Comparison of ENCODE assay signal across 9 mouse cellular contexts in genomic region chr8:95352871-95353866, GRCm38 (mm10). TPM values are rescaled to one million over a fixed set of nuclear protein-coding genes. Genes with fewer than 3 reads are reported as not detected.
DNase-seq lines count a peak whose midpoint lies in the region; ATAC-seq and TF ChIP-seq lines count a peak whose summit lies in the region.
"Had no signal": no experiment of that assay in that cellular context is flagged by ENCODE, and none has a peak within 500 bp of the region (broad histone marks: within the 10 kb centered on the region; RNA-seq: fewer than 3 reads in every experiment).

No protein-coding gene starts in this region.

- no peak for DNase-seq in spleen, adult 2 months (ENCODE audit: low read depth in 1 of 2, low spot score in 2 of 2)
- DNase-seq in spleen, postnatal 14 days (ENCODE audit: low spot score in 2 of 2) = no peak
- peak; percentile 14 for DNase-seq in cerebellum, adult 9-10 months
- peak; percentile 61 for DNase-seq in gastrocnemius, postnatal 10 days
- DNase-seq in retina, postnatal 7 days (ENCODE audit: low read depth, low spot score) = peak; percentile 62
- no peak for DNase-seq in thymus, postnatal 25 days

- H3K4me3 ChIP-seq in spleen, adult 2 months (ENCODE audit: extremely low read depth, insufficient read depth, insufficient read length) = peak overlapping the region; percentile 35; the same call in 1 of the 2 replicates
- peak overlapping the region; percentile 84 for H3K4me3 ChIP-seq in intestine, embryonic 16.5 days (ENCODE audit: low read length)
- H3K4me3 ChIP-seq in lung, embryonic 16.5 days (ENCODE audit: low read length) = peak overlapping the region; percentile 87

- H3K9me3 ChIP-seq in intestine, embryonic 16.5 days (ENCODE audit: control insufficient read depth, low read length) = no peaks in the 10 kb centered on the region
- no peaks in the 10 kb centered on the region for H3K9me3 ChIP-seq in lung, embryonic 16.5 days (ENCODE audit: control insufficient read depth, low read length)

- peak; percentile 67 for ATAC-seq in intestine, embryonic 16.5 days
- peak; percentile 38 for ATAC-seq in lung, embryonic 16.5 days (ENCODE audit: low read depth)

- TF ChIP-seq CTCF in spleen, adult 2 months (IDR thresholded peaks at IDR 0.05; ENCODE audit: extremely low read depth, insufficient read depth, insufficient read length, insufficient replicate concordance) = no peak

- H3K36me3 ChIP-seq in spleen, adult 2 months (ENCODE audit: control insufficient read depth, insufficient read depth, low read length) = no peaks in the 10 kb centered on the region
- no peaks in the 10 kb centered on the region for H3K36me3 ChIP-seq in intestine, embryonic 16.5 days (ENCODE audit: control insufficient read depth, insufficient read depth, low read length)
- H3K36me3 ChIP-seq in lung, embryonic 16.5 days (ENCODE audit: control insufficient read depth, insufficient read depth, low read length) = no peaks in the 10 kb centered on the region

- 14% methylated on average over 62 of the region's 62 CpGs for whole genome bisulfite sequencing in spleen, adult 2 months
- WGBS in intestine, embryonic 16.5 days = 3% methylated on average over 62 of the region's 62 CpGs
- 2% methylated on average over 62 of the region's 62 CpGs for WGBS in lung, embryonic 16.5 days

- peak overlapping the region; percentile 95 for H3K4me2 ChIP-seq in intestine, embryonic 16.5 days (ENCODE audit: low read depth, low read length)
- H3K4me2 ChIP-seq in lung, embryonic 16.5 days (ENCODE audit: low read depth, low read length) = peak overlapping the region; percentile 85

- H3K27me3 ChIP-seq in spleen, adult 2 months (ENCODE audit: control insufficient read depth, insufficient read depth, low read length) = peaks cover 10% of the 10 kb centered on the region
- H3K27me3 ChIP-seq in intestine, embryonic 16.5 days (replicated peaks; ENCODE audit: control insufficient read depth, insufficient read depth, low read length) = no peaks in the 10 kb centered on the region
- no peaks in the 10 kb centered on the region for H3K27me3 ChIP-seq in lung, embryonic 16.5 days (ENCODE audit: control insufficient read depth, insufficient read depth, low read depth, low read length)

- H3K9ac ChIP-seq in intestine, embryonic 16.5 days (ENCODE audit: low read depth, low read length) = peak overlapping the region; percentile 82
- H3K9ac ChIP-seq in lung, embryonic 16.5 days (ENCODE audit: low read length) = peak overlapping the region; percentile 88

- TF ChIP-seq POLR2A in spleen, adult 2 months (IDR thresholded peaks at IDR 0.05; ENCODE audit: low read depth, low read length) = no peak

- H3K27ac ChIP-seq in spleen, adult 2 months (ENCODE audit: insufficient read depth, low read length) = no peak overlapping the region
- H3K27ac ChIP-seq in intestine, embryonic 16.5 days (ENCODE audit: low read length) = peak overlapping the region; percentile 84
- H3K27ac ChIP-seq in lung, embryonic 16.5 days (ENCODE audit: low read length) = peak overlapping the region; percentile 85

- peaks cover 10% of the 10 kb centered on the region for H3K4me1 ChIP-seq in spleen, adult 2 months (ENCODE audit: control insufficient read depth, insufficient read depth, insufficient read length)
- H3K4me1 ChIP-seq in intestine, embryonic 16.5 days (ENCODE audit: control insufficient read depth, insufficient read depth, low read length) = peaks cover 32% of the 10 kb centered on the region
- peaks cover 33% of the 10 kb centered on the region for H3K4me1 ChIP-seq in lung, embryonic 16.5 days (replicated peaks; ENCODE audit: control insufficient read depth, insufficient read depth, low read length)

RNA-seq across cellular contexts. Expression of gene Mmp15, which starts 1.1 kb away (rescaled TPM):
- polyA plus RNA-seq in spleen, adult 2 months (2012; rRNA removed) = 2.5 and 3.7 TPM in 2 replicates
- 10 to 100 TPM; 37.5 to 44.2 TPM for total RNA-seq in gastrocnemius, postnatal 10 days (2021)
- polyA plus RNA-seq in intestine, embryonic 16.5 days (2015; fragmentation: Nextera tagmentation; extraction: Ambion mirVana) = 7.9 and 8.3 TPM in 2 replicates
- polyA plus RNA-seq in lung, embryonic 16.5 days (2015; fragmentation: Nextera tagmentation; extraction: Ambion mirVana) = 13.1 and 14.1 TPM in 2 replicates

RNA-seq across cellular contexts. Expression of gene Usb1, which starts 21.1 kb away (rescaled TPM):
- 27.4 and 32.1 TPM in 2 replicates for polyA plus RNA-seq in spleen, adult 2 months (2012; rRNA removed)
- 10 to 100 TPM in 1 of 2 experiments, 1 to 10 TPM in 1; 8.2 to 13.1 TPM for total RNA-seq in gastrocnemius, postnatal 10 days (2021)
- polyA plus RNA-seq in intestine, embryonic 16.5 days (2015; fragmentation: Nextera tagmentation; extraction: Ambion mirVana) = 43.4 and 45.8 TPM in 2 replicates
- 39.6 and 45.5 TPM in 2 replicates for polyA plus RNA-seq in lung, embryonic 16.5 days (2015; fragmentation: Nextera tagmentation; extraction: Ambion mirVana)

RNA-seq across cellular contexts. Expression of gene Zfp319, which starts 21.4 kb away (rescaled TPM):
- polyA plus RNA-seq in spleen, adult 2 months (2012; rRNA removed) = 9.1 and 11.4 TPM in 2 replicates
- total RNA-seq in gastrocnemius, postnatal 10 days (2021) = 1 to 10 TPM; 6.6 to 8.9 TPM
- 4.5 and 5.2 TPM in 2 replicates for polyA plus RNA-seq in intestine, embryonic 16.5 days (2015; fragmentation: Nextera tagmentation; extraction: Ambion mirVana)
- polyA plus RNA-seq in lung, embryonic 16.5 days (2015; fragmentation: Nextera tagmentation; extraction: Ambion mirVana) = 8.5 and 9.8 TPM in 2 replicates

RNA-seq across cellular contexts. Expression of gene Tepp, which starts 42.8 kb away (rescaled TPM):
- polyA plus RNA-seq in spleen, adult 2 months (2012; rRNA removed) = 0.26 and 0.39 TPM in 2 replicates
- total RNA-seq in gastrocnemius, postnatal 10 days (2021) = not detected
- polyA plus RNA-seq in intestine, embryonic 16.5 days (2015; fragmentation: Nextera tagmentation; extraction: Ambion mirVana) = not detected in 2 replicates
- polyA plus RNA-seq in lung, embryonic 16.5 days (2015; fragmentation: Nextera tagmentation; extraction: Ambion mirVana) = 0.45 and 0.80 TPM in 2 replicates
- total RNA-seq: neutrophil, adult 5-6 weeks had no signal

RNA-seq across cellular contexts. Expression of gene Cngb1, which starts 46.8 kb away (rescaled TPM):
- 0.16 and 0.40 TPM in 2 replicates for polyA plus RNA-seq in spleen, adult 2 months (2012; rRNA removed)
- total RNA-seq in gastrocnemius, postnatal 10 days (2021) = under 1 TPM; 0.27 to 0.73 TPM
- polyA plus RNA-seq in intestine, embryonic 16.5 days (2015; fragmentation: Nextera tagmentation; extraction: Ambion mirVana) = 0.49 and 0.65 TPM in 2 replicates
- polyA plus RNA-seq in lung, embryonic 16.5 days (2015; fragmentation: Nextera tagmentation; extraction: Ambion mirVana) = 0.94 and 1.6 TPM in 2 replicates

Comparison
In these comparisons a context has a peak if more than half of its experiments do, and no peak if none do; other contexts are left out.
1. DNase-seq: peak in cerebellum, adult 9-10 months (single experiment), gastrocnemius, postnatal 10 days (single experiment) and retina, postnatal 7 days (single experiment); none in spleen, adult 2 months (0 of 2), spleen, postnatal 14 days (0 of 2) and thymus, postnatal 25 days (single experiment).
2. H3K4me3 ChIP-seq: peak in every context shown above with its lines; median percentile 87 in lung, embryonic 16.5 days; 84 in intestine, embryonic 16.5 days; 35 in spleen, adult 2 months.